Mouse (Mus musculus): ENCODE measurements around the gene Chd8. TPM values are rescaled to one million over a fixed set of nuclear protein-coding genes. Genes with fewer than 3 reads are reported as not detected.

Gene Chd8
- polyA plus RNA-seq, 1 experiment from 2014 or later = 46.7 TPM

DNA sequence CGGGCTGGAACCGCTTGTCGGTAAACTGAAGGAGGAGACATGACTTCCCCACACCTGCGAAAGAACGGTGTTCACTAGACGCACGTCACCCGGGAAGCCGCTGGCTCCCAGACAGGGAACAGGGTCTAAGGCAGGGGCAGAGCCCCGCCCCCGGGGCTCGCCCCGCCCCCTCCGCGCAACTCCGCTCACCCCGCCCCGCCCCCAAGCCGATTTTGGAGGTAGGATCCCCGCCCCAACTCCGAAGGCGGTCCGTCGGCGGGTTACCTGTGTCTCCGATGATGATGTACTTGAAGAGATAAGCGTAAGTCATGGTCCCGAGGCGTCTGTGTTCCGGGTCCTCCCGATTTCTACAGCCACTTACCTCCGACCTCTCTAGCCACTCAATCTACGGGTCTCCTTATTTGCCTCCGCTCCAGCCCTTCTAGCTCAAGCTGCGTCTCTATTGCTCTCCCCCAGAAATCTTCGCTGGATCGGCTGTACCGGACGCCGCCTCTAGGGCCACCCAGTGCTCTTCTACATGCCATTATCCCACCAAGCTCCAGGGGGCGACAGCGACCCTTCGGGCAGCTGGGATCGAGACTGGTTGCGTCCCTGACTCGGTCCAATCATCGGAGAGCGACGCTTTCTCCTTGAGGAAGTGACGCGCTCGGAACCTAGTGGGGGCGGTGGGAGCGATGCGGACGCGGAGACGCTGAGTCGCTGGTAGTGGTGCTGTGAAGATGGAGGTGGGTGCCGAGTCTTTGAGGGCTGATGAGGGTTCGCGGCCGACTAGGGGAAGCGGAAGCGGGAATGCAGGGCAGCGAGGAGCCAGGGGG is 21.6 kb upstream of the Chd8 start, which contains the start of the genes Tox4 and Rab2b:
Tox4 (plus strand) TSS at position 215 of the 815 bp plus-strand sequence.
Rab2b (minus strand) TSS at position 614 of the 815 bp plus-strand sequence.
- Histone ChIP-seq H3K4me1 (ENCODE audit: control insufficient read depth, insufficient read depth, low read length) (peaks cover 3% of the 10 kb centered on the region; the same call in 1 of the 2 replicates), H3K27me3 (ENCODE audit: control insufficient read depth, insufficient read depth, low read length) (no peaks in the 10 kb centered on the region), H3K4me2 (peak within 1 kb of the TSS; percentile 77), H3K4me3 (ENCODE audit: low read depth, low read length) (peak within 1 kb of the TSS; percentile 84), H3K27ac (ENCODE audit: low read depth, low read length) (peak within 1 kb of the TSS; percentile 51), H3K9me3 (ENCODE audit: control insufficient read depth, low read length) (no peaks in the 10 kb centered on the region), H3K9ac (ENCODE audit: low read length) (peak within 1 kb of the TSS; percentile 83), H3K36me3 (ENCODE audit: control insufficient read depth, insufficient read depth, low read length) (no peaks in the 10 kb centered on the region)
- WGBS = under 1% methylated on average over 60 of the region's 66 CpGs
- DNase-seq (ENCODE audit: low spot score, missing footprints) = peak; percentile 99
- peak; percentile 98 for ATAC-seq (ENCODE audit: low FRiP score)

DNA sequence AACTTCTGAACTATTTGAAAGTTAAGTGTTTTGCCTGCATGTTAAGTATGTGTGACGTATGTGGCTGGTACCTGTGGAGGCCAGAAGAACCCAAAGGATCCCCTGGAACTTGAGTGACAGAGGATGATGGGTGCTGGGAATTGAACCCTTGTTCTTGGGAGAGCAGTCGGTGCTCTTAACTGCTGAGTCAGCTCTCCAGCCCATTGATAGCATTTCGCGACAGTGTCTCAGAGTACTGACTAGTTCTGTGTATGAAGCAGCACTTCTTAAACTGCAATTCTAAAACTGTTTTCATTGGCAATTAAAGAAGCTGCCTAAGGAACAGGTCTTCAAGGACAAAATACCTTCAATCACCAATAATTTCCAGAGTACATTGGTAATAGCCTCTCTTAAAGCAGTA is 19.6 kb upstream of the Chd8 start:
- no peak overlapping the region for H3K4me2 ChIP-seq
- no peaks in the 10 kb centered on the region for H3K27me3 ChIP-seq (ENCODE audit: control insufficient read depth, insufficient read depth, low read length)
- WGBS = 93% methylated on average over 4 of the region's 4 CpGs
- no peak for ATAC-seq (ENCODE audit: low FRiP score)
- H3K36me3 ChIP-seq (ENCODE audit: control insufficient read depth, insufficient read depth, low read length) = no peaks in the 10 kb centered on the region
- H3K4me1 ChIP-seq (ENCODE audit: control insufficient read depth, insufficient read depth, low read length) = peaks cover 3% of the 10 kb centered on the region; the same call in 1 of the 2 replicates
- H3K9me3 ChIP-seq (ENCODE audit: control insufficient read depth, low read length) = no peaks in the 10 kb centered on the region
- H3K4me3 ChIP-seq (ENCODE audit: low read depth, low read length) = no peak overlapping the region
- no peak overlapping the region for H3K9ac ChIP-seq (ENCODE audit: low read length)
- H3K27ac ChIP-seq (ENCODE audit: low read depth, low read length) = no peak overlapping the region
- peak; percentile 53 for DNase-seq (ENCODE audit: low spot score, missing footprints)

DNA sequence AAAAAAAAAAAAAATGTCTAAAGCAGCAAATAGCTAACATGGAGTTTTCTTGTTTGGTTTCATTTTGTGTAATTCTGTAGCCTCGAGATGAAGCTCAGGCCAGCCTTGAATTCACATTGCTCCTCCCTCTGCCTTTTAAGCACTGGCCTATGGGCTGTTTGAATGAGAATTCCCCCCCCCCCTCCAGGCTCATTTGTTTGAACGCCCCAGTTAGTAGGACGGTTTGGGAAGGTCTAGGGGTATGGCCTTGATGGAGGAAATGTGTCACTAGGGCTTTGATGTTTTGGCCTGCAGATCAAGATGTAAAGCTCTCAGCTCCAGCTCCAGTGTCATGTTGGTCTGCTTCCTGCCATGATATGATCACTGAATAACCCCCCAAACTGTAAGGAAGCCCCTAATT is 15.2 kb upstream of the Chd8 start:
- Histone ChIP-seq H3K9ac (ENCODE audit: low read length) (no peak overlapping the region), H3K27me3 (ENCODE audit: control insufficient read depth, insufficient read depth, low read length) (no peaks in the 10 kb centered on the region), H3K27ac (ENCODE audit: low read depth, low read length) (no peak overlapping the region), H3K4me1 (ENCODE audit: control insufficient read depth, insufficient read depth, low read length) (no peaks in the 10 kb centered on the region), H3K36me3 (ENCODE audit: control insufficient read depth, insufficient read depth, low read length) (no peaks in the 10 kb centered on the region), H3K4me2 (no peak overlapping the region), H3K4me3 (ENCODE audit: low read depth, low read length) (no peak overlapping the region), H3K9me3 (ENCODE audit: control insufficient read depth, low read length) (no peaks in the 10 kb centered on the region)
- DNase-seq (ENCODE audit: low spot score, missing footprints) = no peak
- ATAC-seq (ENCODE audit: low FRiP score) = no peak
- WGBS = 65% methylated on average over 3 of the region's 3 CpGs

DNA sequence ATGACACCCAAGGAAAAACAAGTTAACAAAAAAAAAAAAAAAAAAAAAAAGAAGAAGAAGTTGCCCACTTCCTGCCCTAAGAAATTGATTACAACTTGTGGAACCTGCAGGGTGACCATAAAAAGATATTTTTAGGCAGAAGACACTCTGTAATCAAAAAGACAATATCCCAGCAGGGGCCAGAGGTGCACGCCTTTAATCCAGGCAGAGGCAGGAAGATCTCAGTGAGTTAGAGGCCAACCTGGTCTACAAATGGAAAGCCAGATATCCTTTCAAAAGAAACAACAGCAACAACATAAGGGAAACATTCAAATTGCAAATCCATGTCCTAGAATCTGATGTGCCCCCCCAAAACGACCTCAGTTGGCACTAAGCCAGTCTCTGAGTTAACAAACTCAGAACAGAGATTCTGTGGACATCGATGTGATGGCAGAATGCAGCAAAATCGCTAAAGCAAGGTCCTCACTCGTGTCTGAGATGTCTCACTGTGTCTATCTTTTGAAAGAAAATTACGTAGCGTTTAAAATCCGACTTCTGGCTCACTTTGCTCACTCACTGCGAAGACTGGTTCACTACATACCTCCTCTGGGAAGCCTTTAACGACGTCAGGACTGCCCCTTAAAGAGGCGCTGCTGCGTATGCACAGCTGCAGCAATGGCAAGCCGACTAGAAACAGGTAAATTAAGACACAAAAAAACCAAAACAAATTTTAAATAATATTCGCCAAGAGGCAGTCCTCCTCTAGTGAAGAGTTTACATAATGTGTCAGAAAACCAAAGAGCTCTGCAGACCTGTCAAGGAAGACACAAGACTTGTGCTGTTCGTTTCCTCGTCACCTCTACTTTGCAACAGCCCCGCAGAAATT is 1.0 kb downstream of the Chd8 start:
- ATAC-seq (ENCODE audit: low FRiP score) = no peak
- peak; percentile 92 for DNase-seq (ENCODE audit: low spot score, missing footprints)
- Histone ChIP-seq H3K27me3 (ENCODE audit: control insufficient read depth, insufficient read depth, low read length) (no peaks in the 10 kb centered on the region), H3K27ac (ENCODE audit: low read depth, low read length) (no peak overlapping the region; the same call in 1 of the 2 replicates), H3K36me3 (ENCODE audit: control insufficient read depth, insufficient read depth, low read length) (no peaks in the 10 kb centered on the region), H3K4me2 (peak overlapping the region; percentile 63), H3K4me1 (ENCODE audit: control insufficient read depth, insufficient read depth, low read length) (peaks cover 20% of the 10 kb centered on the region), H3K9ac (ENCODE audit: low read length) (peak overlapping the region; percentile 91), H3K4me3 (ENCODE audit: low read depth, low read length) (peak overlapping the region; percentile 76), H3K9me3 (ENCODE audit: control insufficient read depth, low read length) (no peaks in the 10 kb centered on the region)
- 9% methylated on average over 18 of the region's 18 CpGs for WGBS

DNA sequence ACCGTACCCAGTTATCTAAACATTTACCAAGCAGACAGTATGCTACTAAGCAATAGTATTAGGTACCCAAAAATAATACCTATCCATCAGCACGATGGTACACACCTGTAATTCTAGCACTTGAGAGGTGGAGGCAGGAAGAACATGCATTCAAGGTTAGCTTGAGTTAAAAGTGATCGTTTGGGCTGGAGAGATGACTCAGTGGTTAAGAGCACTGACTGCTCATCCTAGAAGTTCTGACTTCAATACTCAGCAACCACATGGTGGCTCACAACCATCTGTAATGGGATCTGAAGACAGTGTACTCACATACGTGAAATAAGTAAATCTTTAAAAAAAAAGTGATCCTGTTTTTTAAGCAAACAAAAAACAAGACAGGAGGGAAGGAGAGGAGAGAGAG is 11.5 kb downstream of the Chd8 start:
- no peak overlapping the region for H3K9ac ChIP-seq (ENCODE audit: low read length)
- H3K27me3 ChIP-seq (ENCODE audit: control insufficient read depth, insufficient read depth, low read length) = no peaks in the 10 kb centered on the region
- no peak overlapping the region for H3K4me2 ChIP-seq
- H3K4me3 ChIP-seq (ENCODE audit: low read depth, low read length) = no peak overlapping the region
- no peak overlapping the region for H3K27ac ChIP-seq (ENCODE audit: low read depth, low read length)
- 82% methylated on average over 4 of the region's 4 CpGs for WGBS
- DNase-seq (ENCODE audit: low spot score, missing footprints) (peak; percentile 51), ATAC-seq (ENCODE audit: low FRiP score) (no peak)
- H3K36me3 ChIP-seq (ENCODE audit: control insufficient read depth, insufficient read depth, low read length) = no peaks in the 10 kb centered on the region
- peaks cover 10% of the 10 kb centered on the region for H3K4me1 ChIP-seq (ENCODE audit: control insufficient read depth, insufficient read depth, low read length)
- H3K9me3 ChIP-seq (ENCODE audit: control insufficient read depth, low read length) = no peaks in the 10 kb centered on the region

DNA sequence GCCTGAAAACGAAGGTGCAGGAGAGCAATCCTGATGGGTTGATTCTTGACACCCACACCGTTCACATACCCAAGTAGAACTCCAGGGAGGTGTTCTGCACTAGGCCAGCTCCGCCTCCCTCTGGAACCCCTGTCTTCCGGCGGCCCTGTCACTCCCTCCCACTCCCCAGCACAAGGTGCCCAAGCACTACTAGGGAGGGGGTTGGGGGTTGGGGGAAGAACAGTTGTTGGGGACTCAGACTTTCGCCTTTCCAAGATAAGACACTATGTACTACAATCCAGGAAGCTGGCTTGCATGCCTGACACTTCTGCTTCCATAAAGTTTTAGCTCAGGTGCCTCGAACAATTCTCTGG is 12.9 kb downstream of the Chd8 start:
- ATAC-seq (ENCODE audit: low FRiP score) (no peak; the same call in none of the 2 replicates), DNase-seq (ENCODE audit: low spot score, missing footprints) (no peak)
- Histone ChIP-seq H3K4me2 (peak overlapping the region; percentile 83), H3K27ac (ENCODE audit: low read depth, low read length) (no peak overlapping the region), H3K9me3 (ENCODE audit: control insufficient read depth, low read length) (no peaks in the 10 kb centered on the region), H3K9ac (ENCODE audit: low read length) (peak overlapping the region; percentile 70), H3K36me3 (ENCODE audit: control insufficient read depth, insufficient read depth, low read length) (no peaks in the 10 kb centered on the region), H3K27me3 (ENCODE audit: control insufficient read depth, insufficient read depth, low read length) (no peaks in the 10 kb centered on the region), H3K4me3 (ENCODE audit: low read depth, low read length) (peak overlapping the region; percentile 74), H3K4me1 (ENCODE audit: control insufficient read depth, insufficient read depth, low read length) (peaks cover 10% of the 10 kb centered on the region)
- 14% methylated on average over 7 of the region's 7 CpGs for WGBS

DNA sequence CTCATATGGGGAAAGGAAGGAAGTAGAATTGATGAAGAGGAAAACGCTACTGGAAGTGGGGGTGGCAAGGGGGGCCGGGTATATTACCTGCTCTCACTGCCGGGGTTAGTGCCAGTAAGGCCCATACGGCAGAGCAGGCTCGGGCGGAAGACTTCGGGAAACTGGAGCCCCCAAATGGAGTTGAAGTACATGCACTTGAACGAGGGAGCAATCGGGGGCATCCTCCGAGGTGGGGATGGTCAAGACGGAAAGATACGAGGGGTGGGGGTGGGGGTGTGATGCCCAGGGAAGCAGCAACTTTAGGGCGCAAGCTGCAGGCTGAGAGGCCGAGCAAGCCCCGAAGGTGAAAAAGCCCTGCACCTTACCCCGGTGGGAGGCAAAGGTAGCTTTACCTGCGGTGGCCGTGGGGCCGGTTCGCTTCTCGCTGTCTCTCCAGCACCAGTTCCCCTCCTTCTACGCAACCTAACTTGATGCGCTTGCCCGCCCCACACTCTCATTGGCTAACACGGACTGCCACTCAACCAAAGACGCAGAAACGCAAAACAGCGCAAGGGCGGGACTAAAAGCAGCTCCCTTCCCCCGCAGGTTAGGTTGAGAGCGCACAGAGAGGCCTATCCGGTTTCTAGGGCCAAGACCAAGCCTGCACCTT is 13.4 kb downstream of the Chd8 start:
- H3K27ac ChIP-seq (ENCODE audit: low read depth, low read length) = no peak overlapping the region; the same call in 1 of the 2 replicates
- H3K4me3 ChIP-seq (ENCODE audit: low read depth, low read length) = peak overlapping the region; percentile 74
- H3K4me1 ChIP-seq (ENCODE audit: control insufficient read depth, insufficient read depth, low read length) = peaks cover 10% of the 10 kb centered on the region
- no peaks in the 10 kb centered on the region for H3K36me3 ChIP-seq (ENCODE audit: control insufficient read depth, insufficient read depth, low read length)
- peak overlapping the region; percentile 83 for H3K4me2 ChIP-seq
- peak overlapping the region; percentile 79 for H3K9ac ChIP-seq (ENCODE audit: low read length)
- DNase-seq (ENCODE audit: low spot score, missing footprints) (peak; percentile 100), ATAC-seq (ENCODE audit: low FRiP score) (peak; percentile 99)
- H3K27me3 ChIP-seq (ENCODE audit: control insufficient read depth, insufficient read depth, low read length) = no peaks in the 10 kb centered on the region
- WGBS = under 1% methylated on average over 32 of the region's 32 CpGs
- H3K9me3 ChIP-seq (ENCODE audit: control insufficient read depth, low read length) = no peaks in the 10 kb centered on the region

DNA sequence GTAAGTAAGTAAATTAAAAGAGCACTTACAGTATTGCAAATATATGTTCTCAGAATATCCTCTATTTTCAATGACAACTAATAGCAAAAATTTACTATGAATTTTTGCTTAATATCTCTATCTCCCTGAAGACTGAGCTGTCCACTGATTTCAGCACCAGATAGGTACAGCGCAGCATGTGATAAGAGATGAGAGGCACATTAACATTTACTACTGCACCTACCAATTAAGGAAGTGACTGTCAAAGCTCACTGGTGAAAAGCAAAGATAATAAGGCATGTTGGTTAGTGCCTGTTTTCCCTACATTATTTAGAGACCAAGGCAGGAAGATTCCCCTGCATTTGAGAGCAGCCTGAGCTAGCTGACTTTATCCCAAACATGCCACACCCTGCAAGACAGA is 21.4 kb downstream of the Chd8 start:
- H3K9me3 ChIP-seq (ENCODE audit: control insufficient read depth, low read length) = no peaks in the 10 kb centered on the region
- WGBS = 98% methylated on average over 1 of the region's 1 CpGs
- no peak overlapping the region for H3K4me3 ChIP-seq (ENCODE audit: low read depth, low read length)
- H3K36me3 ChIP-seq (ENCODE audit: control insufficient read depth, insufficient read depth, low read length) = peaks cover 27% of the 10 kb centered on the region
- H3K9ac ChIP-seq (ENCODE audit: low read length) = no peak overlapping the region
- no peak overlapping the region for H3K4me2 ChIP-seq
- ATAC-seq (ENCODE audit: low FRiP score) (no peak), DNase-seq (ENCODE audit: low spot score, missing footprints) (no peak)
- H3K27me3 ChIP-seq (ENCODE audit: control insufficient read depth, insufficient read depth, low read length) = no peaks in the 10 kb centered on the region
- H3K27ac ChIP-seq (ENCODE audit: low read depth, low read length) = no peak overlapping the region
- H3K4me1 ChIP-seq (ENCODE audit: control insufficient read depth, insufficient read depth, low read length) = no peaks in the 10 kb centered on the region

Data from midbrain, embryonic 11.5 days (tissue).